Mouse (Mus musculus): ENCODE data around the gene Skap1.

Skap1 gene

DNA sequence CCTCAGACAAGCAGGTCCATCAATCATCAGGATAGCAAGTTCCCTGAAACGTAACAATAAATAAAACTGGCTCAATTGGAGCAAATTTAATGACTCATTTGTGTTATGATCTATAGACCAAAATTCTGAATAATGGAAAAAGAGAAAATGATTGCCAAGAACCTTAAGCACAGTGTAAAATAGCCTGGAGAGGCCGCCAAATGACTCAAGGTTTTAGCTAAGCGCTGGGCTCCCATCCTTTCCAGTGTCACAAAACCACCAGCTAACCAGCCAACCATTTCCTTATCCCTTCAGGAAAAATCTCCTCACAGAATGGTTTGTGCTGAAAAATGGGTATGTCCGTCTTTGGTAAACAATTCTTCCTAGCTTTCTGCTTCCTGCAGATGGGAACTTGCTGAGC is 279.5 kb downstream of the Skap1 start:
- DNase-seq (ENCODE audit: extremely low spot score, low spot score): no peak

DNA sequence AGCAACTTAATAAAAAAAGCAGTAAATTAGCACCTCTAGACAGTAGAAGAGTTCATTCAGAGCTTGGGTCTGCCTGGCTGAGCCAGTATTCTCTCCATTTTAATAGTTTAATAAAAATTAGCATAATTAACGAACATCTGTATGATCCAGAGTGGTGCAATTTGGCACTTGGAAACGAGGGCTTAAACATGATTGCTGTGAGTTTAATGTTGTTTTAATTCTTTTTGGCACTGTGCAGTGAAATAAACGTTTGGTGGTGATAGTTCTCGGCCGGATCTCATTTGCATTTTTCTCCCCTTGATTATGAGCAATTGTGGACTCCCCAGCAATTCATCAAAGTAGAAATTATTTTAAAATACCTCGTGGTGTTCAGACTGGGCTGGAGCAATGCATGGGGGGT is 282.3 kb downstream of the Skap1 start:
- DNase-seq (ENCODE audit: extremely low spot score, low spot score): no peak

- no peak for DNase-seq (ENCODE audit: extremely low spot score, low spot score)
Measured at GRCm38 (mm10) chr11:96747555-96747954, 283.2 kb downstream of the Skap1 start.

- DNase-seq (ENCODE audit: extremely low spot score, low spot score): no peak
Measured at GRCm38 (mm10) chr11:96755298-96755697, 290.9 kb downstream of the Skap1 start.

- DNase-seq (ENCODE audit: extremely low spot score, low spot score): no peak
Measured at GRCm38 (mm10) chr11:96757421-96757820, 293.0 kb downstream of the Skap1 start.

- DNase-seq (ENCODE audit: extremely low spot score, low spot score): no peak
Measured at GRCm38 (mm10) chr11:96758402-96758801, 294.0 kb downstream of the Skap1 start.

- no peak for DNase-seq (ENCODE audit: extremely low spot score, low spot score)
Measured at GRCm38 (mm10) chr11:96760042-96760441, 295.6 kb downstream of the Skap1 start.

- no peak for DNase-seq (ENCODE audit: extremely low spot score, low spot score)
Measured at GRCm38 (mm10) chr11:96761984-96762383, 297.6 kb downstream of the Skap1 start.

DNA sequence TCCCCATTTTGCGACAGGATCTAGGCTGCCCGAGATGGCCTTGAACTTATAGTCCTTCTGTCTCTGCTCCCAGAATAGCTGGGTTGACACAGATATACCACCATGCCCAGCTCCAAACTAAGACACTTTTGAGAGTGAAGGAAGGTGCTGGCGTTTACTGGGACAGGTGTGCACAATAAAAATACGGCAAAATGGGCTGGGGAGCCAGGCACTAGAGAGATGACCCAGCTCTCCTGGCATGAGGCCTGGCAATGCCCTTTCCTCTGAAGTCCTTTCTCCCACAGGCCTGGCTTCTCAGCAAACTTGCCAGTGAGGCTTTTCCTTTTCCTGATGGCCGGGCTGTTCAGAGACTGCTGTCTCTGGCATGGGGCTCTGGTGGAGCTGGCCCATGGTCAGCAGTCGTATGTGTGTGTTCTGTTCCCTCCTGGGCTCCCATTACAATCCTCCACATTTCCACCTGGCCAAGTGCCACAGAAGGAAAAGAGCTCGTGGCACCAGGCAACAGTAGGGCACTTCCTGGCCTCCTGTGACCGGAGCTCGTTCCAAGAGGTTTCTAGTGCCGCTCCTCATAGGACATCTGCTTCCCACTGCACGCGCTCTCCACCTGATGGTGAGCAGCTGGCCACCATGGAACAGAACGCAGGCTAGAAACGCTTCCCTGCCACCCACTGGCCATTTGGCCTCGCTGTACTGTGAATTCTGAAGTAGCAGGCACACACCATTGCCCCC is 298.5 kb downstream of the Skap1 start:
- DNase-seq (ENCODE audit: extremely low spot score, low spot score): no peak

- DNase-seq (ENCODE audit: extremely low spot score, low spot score): no peak
Measured at GRCm38 (mm10) chr11:96764511-96765350, 300.3 kb downstream of the Skap1 start.

DNA sequence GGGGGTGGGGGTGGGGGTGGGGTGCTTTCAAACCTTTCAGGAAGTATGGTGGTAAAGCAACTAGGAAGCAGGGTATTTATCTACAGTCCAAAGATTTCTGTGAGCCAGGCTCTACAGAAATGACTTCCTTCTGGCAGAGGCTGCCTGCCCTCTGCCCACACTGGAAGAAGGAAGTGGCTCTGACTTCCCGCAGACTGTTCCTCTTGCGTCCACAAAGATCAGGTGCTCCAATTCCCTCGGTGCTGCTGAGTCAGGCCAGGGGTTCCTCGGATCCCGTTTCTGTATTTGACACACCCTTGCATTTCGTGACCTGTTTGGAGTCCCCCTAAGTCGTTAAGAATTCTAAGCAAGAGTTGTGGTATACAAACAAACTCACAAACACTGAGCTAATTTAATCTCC is 301.3 kb downstream of the Skap1 start:
- DNase-seq (ENCODE audit: extremely low spot score, low spot score): no peak

- DNase-seq (ENCODE audit: extremely low spot score, low spot score): no peak
Measured at GRCm38 (mm10) chr11:96766555-96766954, 302.2 kb downstream of the Skap1 start.

- peak; percentile 48 for DNase-seq (ENCODE audit: extremely low spot score, low spot score)
Measured at GRCm38 (mm10) chr11:96767096-96767495, 302.7 kb downstream of the Skap1 start.

- DNase-seq (ENCODE audit: extremely low spot score, low spot score): no peak
Measured at GRCm38 (mm10) chr11:96768240-96768639, 303.8 kb downstream of the Skap1 start.

GRCm38 (mm10) chr11:96771274-96771975 is 307.0 kb downstream of the Skap1 start:
- DNase-seq (ENCODE audit: extremely low spot score, low spot score): no peak

- DNase-seq (ENCODE audit: extremely low spot score, low spot score): no peak
Measured at GRCm38 (mm10) chr11:96772413-96772812, 308.0 kb downstream of the Skap1 start.

DNA sequence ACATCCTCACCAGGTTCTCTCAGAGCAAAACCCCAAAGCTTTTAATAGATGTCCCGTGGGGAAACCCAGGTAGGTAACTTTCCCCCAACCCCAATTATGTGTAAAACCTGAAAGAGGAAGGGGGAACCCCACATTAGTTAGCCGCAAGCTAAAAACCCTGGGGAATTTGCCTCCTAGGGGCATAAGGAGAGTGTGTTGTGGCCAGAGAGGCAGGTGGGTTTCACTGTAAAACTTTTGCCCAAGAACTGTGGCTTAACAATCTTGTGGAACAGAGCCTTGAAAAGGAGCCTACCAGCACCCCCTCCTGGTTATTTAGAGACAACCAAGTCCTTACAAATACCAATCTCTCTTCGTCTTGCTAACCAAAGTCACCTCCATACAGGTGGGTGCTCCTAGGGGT is 310.1 kb downstream of the Skap1 start:
- DNase-seq (ENCODE audit: extremely low spot score, low spot score): no peak

- no peak for DNase-seq (ENCODE audit: extremely low spot score, low spot score)
Measured at GRCm38 (mm10) chr11:96775063-96775462, 310.7 kb downstream of the Skap1 start.

GRCm38 (mm10) chr11:96775665-96776064 is 311.3 kb downstream of the Skap1 start:
- DNase-seq (ENCODE audit: extremely low spot score, low spot score): no peak

DNA sequence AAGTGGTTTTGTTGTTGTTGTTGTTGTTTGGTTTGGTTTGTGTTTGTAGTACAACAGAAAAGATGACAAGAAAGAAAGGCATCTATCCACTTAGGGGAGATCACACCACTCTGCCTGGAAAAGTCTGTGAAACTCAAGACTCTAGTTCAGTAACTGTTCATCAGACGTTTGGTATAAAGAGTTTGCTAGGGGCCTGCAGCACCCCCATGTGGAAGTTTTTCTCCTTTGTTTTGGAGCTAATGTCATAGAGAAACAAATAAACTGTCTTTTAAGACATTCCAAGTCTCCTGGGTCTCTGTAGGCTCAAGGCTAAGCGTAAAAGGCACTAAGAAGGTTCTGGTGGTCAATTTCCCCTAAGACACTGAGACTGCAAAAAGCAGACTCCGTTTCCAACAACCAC is 311.7 kb downstream of the Skap1 start:
- no peak for DNase-seq (ENCODE audit: extremely low spot score, low spot score)

DNA sequence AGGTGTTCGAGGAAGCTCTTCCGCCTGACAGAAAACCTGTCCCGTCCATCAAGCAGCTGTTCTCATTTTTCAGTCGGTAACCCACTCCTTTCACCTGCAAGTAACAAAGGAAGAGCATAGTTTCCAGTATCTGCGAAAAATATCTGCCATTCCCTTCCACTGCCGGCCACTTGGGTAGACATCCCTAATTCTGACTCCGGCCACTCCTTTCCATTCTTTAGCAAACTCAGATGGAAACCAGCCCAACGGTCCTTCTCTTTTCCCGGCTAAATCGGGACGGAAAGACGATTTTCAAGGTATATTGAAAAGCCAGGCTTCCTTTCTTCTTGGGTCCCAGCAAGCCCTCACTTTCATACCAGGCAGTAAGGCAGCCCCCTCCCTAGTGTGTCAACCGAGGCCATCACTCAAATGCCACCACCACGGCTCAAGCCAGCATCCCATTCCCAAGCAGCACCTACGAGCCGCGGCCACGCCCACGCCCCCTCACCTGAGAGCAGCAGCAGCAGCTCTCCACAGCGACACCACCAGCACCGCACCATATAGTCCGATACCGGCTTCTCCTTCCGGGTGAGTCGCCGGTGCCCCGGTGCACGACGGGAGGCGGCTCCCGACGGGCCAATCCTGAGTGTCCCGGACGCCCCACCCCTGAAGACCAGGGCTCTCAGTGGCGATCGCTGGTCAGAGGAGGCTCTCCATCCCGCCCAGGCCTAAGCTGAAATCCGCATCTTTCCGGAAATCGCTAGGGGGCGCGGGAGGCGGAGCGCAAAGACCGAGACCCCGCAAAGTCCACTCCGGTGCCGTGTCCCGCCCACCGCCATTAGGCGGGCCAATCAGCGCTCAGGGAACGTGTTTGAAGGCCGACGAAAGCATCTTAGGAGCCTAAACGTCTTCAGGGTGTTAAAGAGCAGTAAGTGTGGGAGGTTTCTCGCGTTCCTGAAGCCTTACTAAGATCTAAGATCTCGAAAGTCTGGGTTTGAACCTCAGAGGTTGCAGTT is 312.9 kb downstream of the Skap1 start, which contains the start of gene Snx11:
Snx11 (minus strand) TSS at position 592 of the 995 bp plus-strand sequence.
- DNase-seq (ENCODE audit: extremely low spot score, low spot score): peak; percentile 99
